In the genomic region with DNA sequence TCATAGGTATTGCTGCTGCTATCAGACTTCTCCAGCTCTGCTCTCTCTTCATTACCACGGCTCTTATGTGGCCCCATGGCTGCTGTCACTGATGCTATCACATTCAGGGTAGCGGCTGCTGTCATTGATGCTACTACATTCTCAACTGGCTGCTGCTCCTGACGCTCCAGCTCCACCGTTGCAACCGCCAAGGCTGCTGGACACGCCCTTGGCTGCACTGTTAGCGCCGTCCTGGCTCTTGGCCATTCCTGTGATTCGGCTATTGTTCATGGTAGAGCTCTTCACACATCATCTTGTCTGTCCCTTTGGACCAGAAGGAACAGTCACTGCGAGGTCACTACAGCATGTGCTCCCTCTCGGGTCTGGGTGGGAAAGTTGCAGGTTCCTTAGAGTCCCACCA, we compare ENCODE assay signal across 19 mouse cellular contexts. TPM values are rescaled to one million over a fixed set of nuclear protein-coding genes. Genes with fewer than 3 reads are reported as not detected.
"Had no signal": no experiment of that assay in that cellular context is flagged by ENCODE, and none has a peak within 500 bp of the region (broad histone marks: within the 10 kb centered on the region; RNA-seq: fewer than 3 reads in every experiment).

No protein-coding gene starts in this region.

- DNase-seq: lung, adult 2 months; lung, postnatal 14 days; lung, postnatal 36 days; right cerebral cortex, postnatal 14 days; thymus, adult 2 months; thymus, postnatal 25 days; thymus, postnatal 4 days had no signal

- H3K4me3 ChIP-seq: lung, embryonic 15.5 days; megakaryocyte, embryonic 14.5 days; midbrain, embryonic 13.5 days; midbrain, embryonic 15.5 days; neural tube, embryonic 12.5 days; stomach, embryonic 15.5 days had no signal

- H3K27ac ChIP-seq: lung, embryonic 15.5 days; macrophage; midbrain, embryonic 13.5 days; midbrain, embryonic 15.5 days; neural tube, embryonic 12.5 days; stomach, embryonic 15.5 days; stomach, postnatal 0 days had no signal

RNA-seq across cellular contexts. Expression of a gene that starts 0.9 kb away (rescaled TPM):
- total RNA-seq: megakaryocyte progenitor cell, adult 5-6 weeks; midbrain, postnatal 0 days; neutrophil, adult 5-6 weeks had no signal

RNA-seq across cellular contexts. Expression of a gene that starts 8.5 kb away (rescaled TPM):
- total RNA-seq: megakaryocyte progenitor cell, adult 5-6 weeks; midbrain, postnatal 0 days; monocyte, adult 5-6 weeks; neutrophil, adult 5-6 weeks had no signal

RNA-seq across cellular contexts. Expression of a gene that starts 47.9 kb away (rescaled TPM):
- total RNA-seq: megakaryocyte progenitor cell, adult 5-6 weeks; midbrain, postnatal 0 days; monocyte, adult 5-6 weeks; neutrophil, adult 5-6 weeks had no signal
